Mouse (Mus musculus) CH12F3 (cell line): ENCODE measurements around the gene Khdrbs2.

ENCODE experiments used
- in situ Hi-C: fragments of 300-500 bp; cut with MboI; formaldehyde crosslinking; loops from 2 replicates; pipeline ENCODE4 v1.14.3; 2020; ENCODE audit warnings: low sequenced_read_pairs

Gene Khdrbs2

DNA sequence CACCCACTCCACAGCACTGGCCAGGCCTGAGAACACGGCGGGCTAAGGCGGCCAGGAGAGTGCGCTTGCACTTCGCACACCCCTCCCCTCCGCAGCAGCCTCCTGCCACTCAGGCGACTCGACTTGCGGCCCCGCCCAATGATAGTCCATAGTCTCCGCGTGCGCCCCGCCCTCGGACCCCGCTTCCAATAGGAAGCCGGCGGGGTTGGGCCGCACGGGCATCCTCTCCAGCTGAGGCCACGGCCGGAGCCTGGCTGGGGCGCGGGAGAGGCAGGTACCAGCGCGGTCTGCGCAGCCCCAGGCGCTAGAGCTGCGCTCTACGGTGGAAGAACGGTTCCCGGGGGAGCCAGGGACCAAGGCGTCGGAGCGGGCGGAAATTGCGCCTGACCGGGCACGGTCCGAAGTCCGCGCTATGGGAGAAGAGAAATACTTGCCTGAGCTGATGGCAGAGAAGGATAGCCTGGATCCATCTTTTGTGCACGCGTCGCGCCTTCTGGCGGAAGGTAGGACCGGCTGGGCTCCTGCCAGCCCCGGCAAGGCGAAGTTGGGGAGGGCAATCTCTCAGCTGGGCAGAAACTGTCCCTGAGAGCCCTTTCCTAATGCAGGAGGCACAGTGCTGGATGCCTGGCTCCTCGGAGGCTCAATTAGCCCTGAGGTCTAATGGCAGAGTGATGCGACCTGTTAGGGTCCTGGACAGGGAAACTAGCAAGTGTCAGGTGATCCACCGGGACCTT lies at the start of gene Khdrbs2:
TSS of gene Khdrbs2 (plus strand) at position 209 of the 734 bp plus-strand sequence.
- in situ Hi-C loops, result no loop called here

DNA sequence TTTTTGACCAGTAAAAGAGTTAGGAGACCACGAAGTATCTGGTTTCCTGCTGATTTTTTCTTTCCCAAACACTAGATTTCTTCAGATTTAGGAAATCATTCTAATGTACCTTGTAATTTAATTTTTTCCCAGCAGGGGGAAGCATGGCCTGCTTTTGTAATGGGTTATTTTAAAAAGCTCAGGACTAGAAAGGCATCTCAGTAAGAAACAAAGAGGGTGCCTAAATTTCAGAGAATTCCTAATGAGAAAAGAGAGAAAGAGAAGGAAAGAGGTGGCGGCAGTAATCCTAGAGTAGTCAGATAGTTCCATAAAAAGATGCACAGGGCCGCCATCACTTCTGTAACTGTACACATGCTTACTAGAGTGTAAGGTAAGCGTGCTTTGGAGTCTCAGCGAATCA lies 2.1 kb downstream of the Khdrbs2 start:
- in situ Hi-C loops, result no loop called here

DNA sequence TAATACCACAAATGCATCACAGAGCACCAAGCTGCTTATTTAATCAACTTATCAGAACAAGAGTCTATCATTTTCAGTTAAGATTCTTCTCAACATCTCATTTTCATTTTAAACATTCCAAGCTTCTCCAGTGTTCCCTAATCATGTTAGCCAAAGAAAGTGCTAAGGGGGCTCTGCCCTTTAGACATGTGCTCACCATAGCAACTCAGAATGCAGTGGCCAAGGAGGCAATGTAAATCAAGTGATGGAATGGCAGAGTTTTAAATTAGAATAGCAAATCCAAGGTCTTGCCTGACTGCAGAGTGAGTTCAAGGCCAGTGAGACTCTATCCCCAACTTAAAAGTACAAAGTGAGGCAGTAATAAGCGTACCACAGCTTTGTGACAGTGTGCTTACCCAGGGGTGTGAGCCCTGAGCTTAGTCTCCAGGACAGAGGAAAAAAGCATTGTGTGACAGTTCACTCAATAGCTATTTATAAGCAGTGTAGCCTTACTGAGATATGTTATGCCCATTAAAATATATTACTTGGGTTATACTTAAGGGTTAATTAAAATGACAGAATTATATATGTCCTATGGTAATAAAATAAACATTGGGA lies 27.2 kb downstream of the Khdrbs2 start:
- in situ Hi-C loops, result no loop called here

DNA sequence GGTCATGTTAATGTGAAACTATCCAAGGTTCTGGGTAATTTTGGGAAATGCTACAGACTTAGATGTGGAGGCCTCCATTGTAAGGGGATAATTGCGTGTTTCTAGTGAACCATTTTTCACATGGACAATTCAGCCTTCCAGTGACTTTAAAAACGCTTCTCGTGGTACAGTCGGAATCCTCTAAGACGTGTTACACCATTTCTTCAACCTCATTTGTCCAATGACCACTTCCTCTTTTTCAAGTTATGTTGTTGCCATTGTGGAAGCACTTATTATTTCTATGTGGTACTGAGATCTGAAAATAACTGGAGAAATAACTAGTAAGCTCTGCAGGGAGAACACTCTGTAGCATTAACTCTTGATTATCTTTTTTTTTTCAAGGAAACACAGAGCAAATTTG lies 75.9 kb downstream of the Khdrbs2 start:
- in situ Hi-C loops, result no loop called here

DNA sequence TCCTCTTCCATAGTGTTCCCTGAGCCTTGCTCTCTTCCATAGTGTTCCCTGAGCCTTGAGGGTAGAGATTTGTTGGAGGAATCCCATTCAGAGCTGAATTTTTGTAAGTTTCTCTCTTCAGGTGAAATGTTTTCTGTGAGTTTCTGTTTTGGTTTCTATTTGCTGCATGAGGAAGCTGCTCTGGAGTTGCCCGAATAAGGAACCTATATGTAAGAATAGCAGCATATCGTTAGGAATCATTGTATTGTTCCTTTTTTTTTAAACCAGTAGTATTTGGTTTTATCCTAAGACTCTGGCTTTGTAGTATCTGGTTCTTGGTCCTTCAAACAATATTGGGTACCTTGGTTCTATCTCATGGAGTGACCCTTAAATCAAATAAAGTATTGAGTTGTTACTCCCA lies 77.1 kb downstream of the Khdrbs2 start:
- in situ Hi-C loops, result no loop called here

DNA sequence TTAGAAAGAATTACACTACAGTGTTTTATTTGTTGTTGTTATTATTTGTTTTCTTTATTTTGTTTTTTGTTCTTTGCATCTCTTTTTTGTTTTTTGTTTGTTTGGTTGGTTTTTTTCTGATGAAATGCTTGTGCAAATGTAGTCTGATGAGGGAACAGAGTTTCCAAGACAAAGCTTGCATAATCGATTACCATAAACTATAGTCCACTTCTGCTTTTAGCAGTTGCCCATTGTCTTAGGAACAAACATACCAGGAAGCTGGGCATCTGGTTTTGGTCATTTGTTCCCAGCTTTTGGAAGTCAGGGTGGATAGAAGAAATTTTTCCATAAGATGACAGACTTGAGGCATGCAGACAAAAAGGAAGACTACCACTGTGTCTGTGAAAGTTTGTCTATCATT lies 77.8 kb downstream of the Khdrbs2 start:
- in situ Hi-C loops, result no loop called here

DNA sequence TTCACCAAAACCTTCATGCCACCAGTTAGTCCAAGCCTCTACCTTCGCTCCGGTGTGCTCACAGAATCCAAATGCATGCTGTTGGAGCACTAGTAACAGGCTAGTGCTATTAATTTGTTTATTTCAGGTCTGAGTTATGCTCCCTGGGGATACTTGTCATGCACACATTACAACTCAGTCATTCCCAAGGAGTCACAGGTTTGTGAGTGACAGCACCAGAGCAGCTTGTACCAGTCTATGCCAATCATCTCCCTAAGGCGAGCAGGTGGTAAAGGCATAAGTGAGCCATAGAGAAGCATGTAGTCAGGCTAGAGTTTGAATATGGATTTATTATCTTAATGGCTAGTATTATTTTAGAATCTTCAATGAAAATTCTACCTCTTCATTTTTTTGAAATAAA lies 86.4 kb downstream of the Khdrbs2 start:
- in situ Hi-C loops, result no loop called here

DNA sequence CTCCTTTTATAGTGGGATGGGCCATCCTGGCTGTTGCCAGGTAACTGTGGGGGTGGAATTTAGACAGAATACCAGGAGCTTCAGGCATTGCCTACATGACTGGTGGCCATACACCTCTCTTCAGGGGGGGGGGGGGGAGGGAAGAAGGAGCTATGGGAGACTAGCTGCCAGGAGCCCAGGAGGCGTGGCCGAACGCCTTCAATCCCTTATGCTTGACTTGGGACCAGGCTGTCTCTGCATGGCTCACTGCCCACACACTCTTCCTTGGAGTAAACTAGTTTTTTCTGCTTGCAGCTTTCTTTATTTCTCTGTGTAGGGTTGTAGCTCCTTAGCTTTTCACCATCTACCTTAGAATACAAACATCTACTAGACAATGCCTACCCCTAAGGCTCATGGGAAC lies 98.0 kb downstream of the Khdrbs2 start:
- in situ Hi-C loops, result no loop called here

DNA sequence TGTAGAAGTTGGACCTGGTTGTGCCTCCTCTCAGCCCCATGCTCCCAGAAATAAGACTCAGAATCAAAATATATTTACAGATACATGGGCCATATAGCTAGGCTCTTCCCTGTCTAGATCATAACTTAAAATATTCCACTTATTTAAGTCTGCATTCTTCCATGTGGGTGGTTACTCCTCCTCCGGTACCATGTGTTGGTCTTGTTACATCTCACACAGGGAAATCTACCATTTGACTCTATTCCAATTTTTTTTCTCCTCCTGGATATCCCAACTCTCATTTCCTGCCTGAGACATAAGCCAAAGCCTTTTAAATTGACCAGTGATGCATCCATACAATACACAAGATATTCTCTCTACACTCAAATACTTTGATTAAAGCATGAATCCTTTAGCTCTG lies 122.2 kb downstream of the Khdrbs2 start:
- in situ Hi-C loops, result no loop called here

DNA sequence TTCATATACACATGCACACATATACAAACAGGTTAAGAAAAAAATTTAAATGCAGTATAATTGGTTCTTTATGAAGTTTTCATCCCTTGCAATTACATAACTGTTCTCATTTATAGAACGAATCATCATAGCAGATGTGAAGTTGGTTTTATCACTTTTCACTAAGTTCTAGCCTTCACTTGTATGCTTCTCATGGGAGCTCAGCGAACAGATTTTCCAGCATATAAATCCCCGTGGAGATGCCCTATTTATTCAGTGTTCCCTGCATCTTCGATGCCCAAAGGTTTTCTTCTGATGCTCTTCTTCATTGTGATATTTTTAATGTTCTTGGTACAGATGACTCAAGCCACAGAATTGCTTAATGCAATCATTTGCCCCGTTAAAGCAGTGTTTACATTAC lies 128.9 kb downstream of the Khdrbs2 start:
- in situ Hi-C loops, result no loop called here

DNA sequence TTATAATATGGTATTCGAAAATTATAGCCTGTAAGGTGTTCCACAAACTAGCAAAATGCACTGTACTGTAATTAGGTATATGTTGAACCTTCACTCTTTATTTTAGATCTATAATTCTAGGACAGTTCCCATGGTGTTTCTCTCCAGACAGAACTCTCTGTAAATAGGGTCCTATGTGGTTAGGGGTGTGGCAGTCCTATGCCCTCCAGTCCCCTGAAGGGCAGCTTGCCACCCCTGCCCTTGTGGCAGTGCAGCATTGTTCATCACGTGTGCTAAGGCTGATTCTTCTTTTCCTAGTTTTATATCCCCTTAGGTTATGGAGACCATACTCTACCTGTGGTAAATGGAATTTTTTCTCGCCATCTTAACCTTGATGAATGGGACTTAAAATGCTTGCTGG lies 136.6 kb downstream of the Khdrbs2 start:
- in situ Hi-C loops, result no loop called here

DNA sequence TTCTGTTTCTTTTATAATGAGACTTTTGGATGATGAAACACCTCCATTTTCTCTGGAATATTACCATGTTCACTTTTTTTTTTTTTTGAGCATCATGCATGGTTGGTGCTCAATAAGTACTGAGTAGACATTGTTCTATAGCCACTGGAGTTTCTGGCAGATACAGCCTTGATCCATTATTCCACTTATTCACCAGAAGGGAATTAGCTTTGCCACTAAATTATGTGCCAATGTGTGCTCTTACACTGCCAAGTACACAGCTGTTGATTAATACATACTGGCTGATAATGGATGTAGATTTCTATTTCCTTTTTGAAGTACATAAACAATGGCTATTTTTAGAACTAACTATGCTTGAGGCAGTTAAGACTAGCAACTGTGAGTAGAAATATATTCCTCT lies 137.1 kb downstream of the Khdrbs2 start:
- in situ Hi-C loops, result no loop called here

DNA sequence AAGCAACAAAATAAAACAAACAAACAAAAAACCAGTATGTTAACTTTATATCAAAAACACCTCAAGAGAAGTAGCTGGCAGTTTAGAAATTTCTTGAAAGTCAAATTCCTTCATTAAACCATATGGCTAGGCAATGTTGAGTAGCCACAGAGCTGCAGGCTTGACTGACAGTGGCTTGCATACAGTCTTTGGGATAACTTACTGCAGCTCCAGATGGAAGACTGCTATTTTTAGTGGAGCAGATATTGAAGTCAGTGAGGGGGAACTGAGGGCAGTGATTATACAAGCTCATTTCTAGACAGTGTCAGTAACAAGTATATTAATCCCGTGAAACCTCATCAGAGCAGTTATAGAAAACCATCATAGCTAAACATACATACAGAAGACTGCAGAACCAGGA lies 166.6 kb downstream of the Khdrbs2 start:
- in situ Hi-C loops, result no loop called here

DNA sequence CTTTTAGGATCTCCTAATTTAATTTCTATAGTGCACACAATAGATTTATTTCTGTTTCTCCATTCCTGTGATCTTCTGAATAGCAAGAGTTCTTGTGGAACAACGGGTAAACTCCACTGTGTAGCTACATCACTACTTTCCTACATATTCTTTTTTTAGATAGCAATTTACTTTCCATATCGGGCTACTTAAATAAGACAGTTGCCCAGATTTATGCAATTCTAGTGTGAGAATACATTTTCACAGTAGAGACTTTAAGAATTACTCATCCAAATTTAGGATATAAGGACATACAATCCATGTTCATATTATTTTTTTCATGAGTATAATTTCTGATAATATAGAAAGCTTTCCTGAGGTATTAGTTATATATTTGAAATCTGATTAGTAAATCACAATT lies 175.0 kb downstream of the Khdrbs2 start:
- in situ Hi-C loops, result no loop called here

DNA sequence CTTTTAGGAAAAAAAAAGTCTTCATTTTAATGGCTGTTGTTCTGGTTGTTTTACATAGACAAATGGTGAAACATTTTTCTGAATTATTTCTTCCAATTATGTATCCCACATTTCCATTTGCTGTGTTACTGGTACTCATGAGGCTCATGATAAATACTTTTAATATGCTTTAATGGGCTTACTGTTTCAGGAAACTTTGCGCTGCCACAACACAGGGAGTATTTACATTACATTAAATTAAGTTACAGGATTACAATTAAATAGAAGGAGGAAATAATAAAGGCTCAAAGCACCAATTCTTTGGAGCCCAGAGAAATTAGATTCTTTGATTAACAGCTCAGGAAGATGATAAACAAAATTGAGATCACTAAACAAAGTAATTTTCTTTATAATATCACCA lies 179.6 kb downstream of the Khdrbs2 start:
- in situ Hi-C loops, result no loop called here

DNA sequence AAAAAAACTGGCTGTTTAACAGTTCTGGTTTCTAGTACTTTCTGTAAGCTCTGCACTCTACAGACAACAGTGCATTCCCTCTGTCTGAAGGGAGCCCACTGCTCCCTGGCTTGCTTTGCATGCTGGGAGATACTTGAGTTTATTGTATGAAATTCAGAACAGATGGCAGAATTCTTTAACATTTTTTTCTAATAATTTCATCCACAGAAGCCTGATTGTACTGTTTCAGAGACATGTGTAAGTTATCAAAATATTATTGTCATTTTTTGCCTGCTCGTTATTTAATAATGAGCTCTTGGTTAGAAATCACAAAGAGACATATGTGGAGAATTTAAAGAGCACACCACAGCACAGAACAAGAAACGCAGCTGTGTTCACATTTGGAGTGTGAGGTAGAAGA lies 191.0 kb downstream of the Khdrbs2 start:
- in situ Hi-C loops, result no loop called here

DNA sequence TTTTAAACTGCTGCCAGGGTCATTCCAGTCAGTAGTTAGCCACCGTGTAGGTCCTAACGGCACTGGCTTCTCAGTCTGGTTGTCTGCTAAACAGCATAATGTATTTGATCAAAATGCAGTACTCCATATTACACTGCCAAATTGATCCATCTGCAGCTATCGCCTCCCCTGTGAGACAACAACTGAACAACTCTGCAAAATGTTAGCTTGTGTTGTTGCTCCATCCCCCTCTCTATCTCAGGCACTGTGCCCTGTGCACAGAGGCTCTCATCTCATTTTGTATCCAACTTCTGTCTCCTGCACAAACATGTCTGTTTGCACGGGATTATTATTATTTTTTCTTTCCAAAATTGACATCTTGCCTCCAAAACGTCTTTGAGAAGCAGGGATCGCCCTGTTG lies 225.0 kb downstream of the Khdrbs2 start:
- in situ Hi-C loops, result no loop called here

DNA sequence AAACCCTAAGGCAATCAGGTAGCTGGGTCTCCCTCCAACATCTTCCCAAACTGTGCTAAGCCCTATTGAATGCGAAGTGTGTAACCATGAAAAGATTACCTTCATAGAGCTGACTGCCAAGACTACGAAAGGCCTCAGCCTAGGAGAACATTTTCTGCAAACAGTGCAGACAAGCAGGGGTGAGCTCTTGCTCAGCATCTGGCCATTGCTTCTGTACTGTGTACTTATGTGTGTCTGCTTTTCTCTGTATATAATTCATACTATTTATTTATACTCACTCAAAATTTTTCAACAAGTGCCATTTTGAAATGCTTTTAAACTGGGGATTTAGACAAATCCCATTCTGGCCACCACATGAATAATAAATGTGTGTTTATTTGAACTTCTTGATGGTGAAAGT lies 235.1 kb downstream of the Khdrbs2 start:
- in situ Hi-C loops, result no loop called here

DNA sequence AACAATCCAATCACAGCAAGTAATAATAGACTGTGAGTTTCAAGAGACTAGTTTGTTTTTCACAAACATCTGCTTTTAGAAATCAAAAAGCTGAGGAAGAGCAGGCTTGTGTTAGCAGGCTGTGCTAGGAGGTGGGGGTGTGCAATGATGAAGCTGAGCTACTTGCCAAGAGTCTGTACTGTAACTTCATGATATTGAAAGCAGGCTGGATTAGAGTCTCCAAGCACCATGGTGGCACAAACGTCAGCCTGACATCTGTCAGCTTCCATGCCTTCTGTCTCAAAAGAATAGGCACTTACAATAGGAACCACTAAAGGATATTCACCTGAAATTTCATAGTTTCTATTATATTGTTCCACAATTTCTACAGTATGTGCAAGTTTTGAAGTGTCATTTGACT lies 255.9 kb downstream of the Khdrbs2 start:
- in situ Hi-C loops, result no loop called here

DNA sequence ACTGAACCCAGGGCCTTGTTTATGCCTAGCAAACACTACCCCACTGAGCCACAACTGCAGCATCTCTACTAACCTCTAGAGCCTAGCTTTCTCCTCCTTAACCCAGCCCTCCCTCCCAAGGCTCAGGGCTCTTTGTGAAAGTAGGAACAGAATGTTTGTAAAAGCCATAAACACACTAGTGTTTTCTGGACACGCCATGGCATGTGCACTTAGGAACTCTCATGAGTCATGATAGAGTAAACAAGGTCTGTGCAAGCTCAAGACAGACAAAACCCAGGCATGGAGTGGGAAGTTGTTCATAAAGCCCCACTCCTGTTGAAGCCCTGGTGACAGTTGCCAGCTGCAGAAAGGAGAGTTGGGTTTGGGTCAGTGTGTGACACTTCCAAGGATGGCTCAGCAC lies 257.0 kb downstream of the Khdrbs2 start:
- in situ Hi-C loops, result no loop called here

DNA sequence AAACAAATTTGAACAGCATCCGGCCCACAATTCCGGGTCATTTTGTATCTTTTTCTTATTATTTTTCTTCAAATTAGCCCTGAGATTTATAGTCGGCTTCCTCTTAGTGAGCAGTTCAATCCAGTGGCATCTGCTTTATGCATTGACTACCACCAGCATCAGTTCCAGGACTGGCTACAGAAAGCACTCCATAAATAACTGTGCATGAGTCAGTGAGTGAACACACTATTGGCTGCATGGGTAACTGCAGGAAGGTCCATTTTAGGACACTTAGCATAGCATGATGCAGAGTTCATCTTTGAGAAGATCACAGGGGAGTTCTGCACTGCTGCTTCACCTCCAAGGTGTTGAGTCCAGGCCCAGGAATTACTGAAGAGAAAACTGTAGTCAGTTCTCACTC lies 258.0 kb downstream of the Khdrbs2 start:
- in situ Hi-C loops, result no loop called here

DNA sequence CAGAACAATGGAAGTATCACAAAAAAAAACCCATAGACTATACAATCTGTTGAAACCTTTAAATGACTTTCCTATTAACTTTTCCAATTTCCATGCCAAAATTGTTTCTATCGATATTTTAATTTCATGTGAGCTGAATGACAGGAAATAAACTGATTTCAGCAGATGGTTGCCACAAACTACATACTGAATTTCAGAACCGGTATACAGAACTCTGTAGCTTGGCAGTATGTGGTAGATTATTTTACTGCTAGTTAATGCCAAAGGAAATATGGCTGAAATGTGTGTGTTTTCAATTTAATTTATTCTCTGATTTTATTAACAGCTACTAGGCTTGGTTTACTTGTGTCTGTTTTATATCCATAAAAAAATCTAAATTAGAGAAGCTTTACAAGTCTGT lies 260.6 kb downstream of the Khdrbs2 start:
- in situ Hi-C loops, result no loop called here

DNA sequence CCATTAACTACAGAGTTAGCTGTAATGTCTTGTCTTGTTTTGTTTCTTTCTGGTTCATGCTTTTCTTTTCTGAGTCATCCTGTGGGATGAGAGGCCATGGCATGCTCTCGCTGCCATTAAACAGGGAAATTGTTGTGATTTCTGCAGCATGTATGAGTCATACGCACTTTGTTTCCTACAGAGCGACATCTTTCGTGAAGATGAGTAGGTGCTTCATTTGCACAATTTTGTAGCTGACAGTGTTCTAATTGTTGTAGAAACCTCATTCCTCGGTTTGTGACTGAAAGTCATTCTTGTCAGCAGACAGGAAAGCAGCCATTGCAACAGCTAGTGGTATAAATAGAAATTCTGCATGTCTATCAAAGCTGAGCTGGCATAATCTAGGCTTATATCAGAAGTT lies 271.4 kb downstream of the Khdrbs2 start:
- in situ Hi-C loops, result no loop called here
